Mouse (Mus musculus) mature B cell (primary cell): ENCODE results near the gene Rplp2.

Experiments used
- in situ Hi-C: fragments of 300-500 bp; cut with MboI; formaldehyde crosslinking; loops from 2 replicates; pipeline ENCODE4 v1.14.3; 2019

Gene Rplp2

DNA sequence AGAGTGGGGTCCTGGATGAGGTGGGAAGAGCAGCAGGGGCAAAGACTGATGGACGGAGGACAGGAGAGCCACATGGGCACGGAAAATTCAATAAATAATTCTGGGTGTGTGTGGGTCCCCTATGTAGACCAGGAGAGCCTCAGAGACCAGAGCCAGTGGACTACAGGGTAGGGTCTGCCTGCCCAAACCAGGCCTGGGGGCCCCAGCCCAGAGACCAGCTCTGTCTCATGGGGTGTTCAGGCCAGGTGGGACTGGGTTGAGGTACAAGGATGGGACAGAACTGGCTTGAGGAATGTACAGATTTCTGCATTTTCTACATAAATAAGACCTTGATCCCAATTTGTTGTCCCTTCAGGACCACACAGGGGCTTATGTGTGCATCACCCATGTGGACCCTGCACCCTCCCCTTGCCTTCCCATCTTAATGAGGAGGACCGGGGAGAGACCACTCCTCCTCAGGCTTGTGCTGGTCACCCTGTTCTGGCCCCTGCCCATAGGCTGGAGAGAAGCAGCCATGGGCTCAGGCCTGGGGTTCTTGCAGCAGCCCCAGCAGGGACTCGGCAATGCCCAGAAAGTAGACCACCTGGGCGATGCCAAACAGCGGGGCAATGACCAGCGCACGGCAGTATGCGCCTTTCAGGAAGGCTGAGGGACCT is 16.5 kb upstream of the Rplp2 start:
- in situ Hi-C loops, result no loop called here

DNA sequence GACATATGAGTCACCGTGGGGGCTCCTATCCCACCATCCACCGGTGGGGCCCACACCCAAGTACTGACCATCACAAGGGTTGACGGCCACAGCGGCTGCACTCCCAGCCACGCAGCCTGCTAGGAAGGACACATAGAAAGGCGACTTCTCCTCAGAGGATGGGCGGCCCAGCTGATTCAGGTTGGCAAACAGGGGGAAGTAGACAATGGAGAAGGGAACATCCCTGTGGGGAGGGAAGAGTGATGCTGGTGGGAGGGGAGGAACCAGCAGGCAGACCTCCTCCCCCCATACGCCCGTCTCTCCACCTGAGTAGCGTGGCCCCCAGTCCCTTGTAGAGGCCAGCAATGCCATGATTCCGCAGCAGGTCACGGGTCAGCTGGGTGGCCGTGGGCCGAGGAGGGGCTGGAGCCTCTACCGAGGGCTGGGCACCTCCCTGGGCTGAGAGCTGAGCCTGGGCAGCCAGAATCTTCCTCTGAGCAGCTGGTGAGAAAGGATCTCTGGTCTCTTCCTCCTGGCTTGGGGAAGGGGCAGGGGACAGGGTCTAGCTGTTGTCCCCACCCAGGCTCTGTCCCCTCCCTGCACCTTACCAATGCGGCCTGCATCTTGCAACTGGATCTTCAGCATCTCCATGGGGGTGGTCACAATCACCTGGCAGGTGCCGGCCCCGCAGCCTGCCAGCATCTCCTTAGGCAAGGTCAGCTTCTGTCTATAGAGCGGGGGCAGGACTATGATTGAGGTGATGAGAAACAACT is 15.6 kb upstream of the Rplp2 start:
- in situ Hi-C loops, result no loop called here

DNA sequence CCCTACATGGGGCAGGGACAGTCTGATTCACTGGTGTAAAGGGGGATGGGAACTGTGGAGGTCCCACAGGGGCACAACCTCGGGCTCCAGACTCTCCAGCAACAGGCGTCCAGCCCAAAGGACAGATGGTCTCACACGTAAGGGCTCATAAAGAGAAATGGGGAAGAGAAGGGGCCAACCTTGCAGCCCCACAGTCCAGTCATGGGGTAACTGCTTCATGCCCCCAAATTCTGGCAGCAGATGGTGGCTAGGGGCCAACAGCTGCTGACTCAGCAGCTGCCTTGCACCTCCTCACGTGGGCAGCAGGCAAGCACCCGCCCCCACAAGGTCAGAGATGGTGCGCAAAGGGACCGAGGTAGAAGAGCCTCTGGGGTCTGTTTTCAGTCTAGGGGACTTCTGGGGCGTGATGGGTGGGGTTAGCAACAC is 15.0 kb upstream of the Rplp2 start:
- in situ Hi-C loops, result no loop called here

DNA sequence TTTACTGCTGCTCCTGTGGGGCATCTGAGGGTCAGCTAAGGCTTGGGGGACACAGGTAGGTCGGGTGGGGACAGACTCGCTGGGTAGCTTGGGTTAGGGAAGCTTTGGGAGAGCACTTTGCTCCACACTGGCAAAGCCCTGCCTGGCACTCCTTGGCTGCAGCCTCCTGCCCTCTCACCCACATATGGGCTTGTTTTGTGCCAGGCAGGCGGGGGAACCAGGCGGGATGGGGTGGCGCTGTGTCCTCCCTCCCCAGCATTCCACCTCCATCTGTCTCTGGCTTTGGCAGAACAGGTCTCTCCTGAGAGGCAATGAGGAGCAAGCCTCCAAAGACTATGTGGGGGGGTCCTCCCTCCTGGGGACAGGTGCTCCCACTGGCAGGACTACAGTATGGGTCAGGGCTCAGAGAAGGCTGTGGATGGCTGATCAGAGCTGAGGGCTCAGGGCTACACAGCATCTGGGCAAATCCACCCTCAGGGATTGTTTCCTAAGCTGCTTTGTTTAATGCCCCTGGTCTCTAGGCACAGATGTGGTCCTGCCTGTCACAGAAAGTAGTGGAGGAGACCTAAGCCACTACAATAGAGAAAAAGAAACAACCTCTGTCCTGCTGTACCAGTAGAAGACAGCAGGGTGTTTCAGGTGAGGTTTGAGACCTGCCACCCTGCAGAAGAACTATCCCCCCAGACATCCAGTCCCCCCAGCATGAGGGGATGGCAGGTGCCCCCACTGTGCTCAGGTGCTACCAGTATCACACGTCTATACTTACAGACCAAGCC is 14.2 kb upstream of the Rplp2 start:
- in situ Hi-C loops, result no loop called here

DNA sequence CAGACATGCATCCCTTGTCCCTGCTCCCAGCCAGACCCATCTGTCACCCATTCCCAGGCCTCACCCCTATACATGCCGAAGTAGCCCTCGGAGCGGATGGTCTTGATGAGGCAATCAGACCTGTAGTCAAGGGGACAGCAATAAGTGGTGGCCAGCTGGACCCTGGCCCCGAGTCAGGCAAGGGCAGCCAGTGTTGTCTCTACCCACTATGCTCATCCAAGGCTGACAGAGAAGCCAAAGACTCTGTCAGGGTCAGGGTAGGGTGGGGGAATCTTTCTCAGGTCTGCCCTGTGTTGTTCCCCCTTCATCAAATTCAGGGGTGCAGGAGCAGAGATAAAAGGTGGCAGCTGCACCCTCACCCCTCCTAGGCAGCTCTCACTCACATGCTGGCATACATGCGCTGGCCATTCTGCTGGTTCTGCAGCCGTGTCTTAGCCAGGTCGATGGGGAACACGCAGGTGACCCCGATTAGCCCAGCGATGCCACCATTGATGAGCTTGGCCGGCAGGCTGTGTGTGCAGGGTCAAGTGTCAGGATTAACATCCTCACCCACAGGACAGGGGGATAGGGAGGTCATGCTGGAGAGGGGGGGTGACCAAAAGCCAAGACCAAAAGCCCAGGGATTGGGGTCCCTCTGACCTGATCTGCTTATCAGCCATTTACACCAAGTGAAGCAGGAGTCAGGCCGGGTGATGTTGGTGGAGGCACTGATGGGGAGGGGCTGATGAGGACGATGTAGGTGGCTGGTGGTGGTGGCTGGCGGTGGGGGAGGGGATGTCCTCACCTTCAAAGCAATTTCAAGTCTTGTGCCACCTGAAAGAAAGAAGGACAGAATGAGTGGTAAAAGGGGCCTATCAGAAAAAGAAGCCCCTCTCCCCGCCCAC is 13.4 kb upstream of the Rplp2 start:
- in situ Hi-C loops, result no loop called here

DNA sequence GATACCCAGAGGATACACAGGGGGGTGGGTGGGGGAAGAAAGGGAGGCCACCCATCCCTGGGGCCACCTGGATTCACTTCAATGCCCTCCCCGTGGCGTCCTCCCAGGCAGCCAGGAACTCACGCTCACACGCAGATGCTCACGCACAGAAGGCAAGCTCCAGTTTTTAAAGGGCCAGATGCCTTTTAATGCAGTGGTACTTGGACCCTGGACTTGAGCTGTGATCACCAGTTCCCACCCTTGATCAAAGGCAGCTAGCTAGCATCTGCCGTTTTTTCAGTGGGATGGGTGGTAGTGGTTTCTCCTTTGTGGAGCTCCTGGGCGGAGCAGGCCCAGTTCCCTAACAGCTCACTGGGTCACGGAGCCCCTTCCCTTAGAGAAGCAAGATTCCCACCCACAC is 12.7 kb upstream of the Rplp2 start:
- in situ Hi-C loops, result no loop called here

DNA sequence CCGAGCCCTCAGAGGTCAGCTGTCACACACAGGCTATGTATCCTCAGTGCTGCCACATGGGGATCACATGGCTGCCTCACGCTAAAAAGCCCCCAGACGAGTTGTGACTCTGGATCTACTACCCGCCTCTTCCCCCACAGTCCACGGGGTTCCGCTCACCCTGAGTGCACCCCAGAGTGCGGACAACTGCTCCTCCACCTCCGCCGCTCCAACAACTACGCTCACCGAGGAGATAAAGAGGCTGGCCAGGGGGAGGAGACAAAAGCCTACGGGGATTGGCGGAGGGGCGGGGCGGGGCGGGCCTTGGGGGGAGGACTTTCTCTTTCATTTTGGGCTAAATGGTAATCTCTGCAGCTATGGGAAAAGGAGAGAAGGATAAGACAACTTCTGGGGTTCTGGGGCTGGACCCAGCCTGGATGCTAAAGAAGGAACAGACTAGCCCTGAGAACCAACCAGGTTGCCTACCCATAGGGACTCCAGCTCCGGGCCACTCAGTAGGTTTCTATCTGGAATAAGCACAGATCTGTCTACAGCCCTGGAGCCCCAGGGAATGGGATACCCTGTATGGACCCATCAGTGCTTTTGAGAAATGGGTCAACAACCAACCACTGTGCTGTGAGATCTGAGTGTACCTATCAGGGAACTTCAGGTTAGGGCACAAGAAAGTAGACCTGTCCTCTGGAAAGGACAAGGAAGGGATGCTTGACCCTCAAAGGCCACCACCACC is 11.9 kb upstream of the Rplp2 start:
- in situ Hi-C loops, result no loop called here

DNA sequence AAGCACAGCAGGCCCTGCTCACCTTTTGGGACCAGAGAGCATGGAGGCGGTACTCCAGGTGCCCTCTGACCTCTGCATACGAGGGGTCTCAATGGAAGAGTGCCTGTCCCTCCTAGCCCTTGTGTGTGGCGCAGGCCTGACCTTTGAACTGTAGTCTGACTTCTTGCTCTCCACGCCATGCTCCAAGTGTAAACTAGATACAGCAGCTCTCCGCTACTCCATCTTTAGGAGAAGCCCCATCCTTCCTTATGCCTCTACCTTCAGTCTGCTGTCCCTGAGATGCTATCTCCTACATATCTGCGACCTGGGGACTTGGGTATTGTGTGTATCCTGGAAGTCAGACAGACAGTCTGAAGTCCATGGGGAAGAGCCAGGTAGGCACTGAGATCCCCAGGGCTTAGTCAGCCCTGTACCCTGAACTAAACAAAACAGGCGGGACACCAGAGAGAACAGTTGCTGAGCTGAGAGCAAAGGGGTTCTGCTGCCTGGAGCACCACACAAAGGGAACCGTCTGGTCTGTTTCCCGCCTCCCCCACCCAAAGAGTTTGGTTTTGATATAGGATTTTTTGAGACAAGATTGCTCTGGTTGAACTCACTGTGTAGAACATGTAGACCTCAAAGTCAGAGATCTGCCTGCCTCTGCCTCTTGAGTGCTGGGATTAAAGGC is 11.2 kb upstream of the Rplp2 start:
- in situ Hi-C loops, result no loop called here

DNA sequence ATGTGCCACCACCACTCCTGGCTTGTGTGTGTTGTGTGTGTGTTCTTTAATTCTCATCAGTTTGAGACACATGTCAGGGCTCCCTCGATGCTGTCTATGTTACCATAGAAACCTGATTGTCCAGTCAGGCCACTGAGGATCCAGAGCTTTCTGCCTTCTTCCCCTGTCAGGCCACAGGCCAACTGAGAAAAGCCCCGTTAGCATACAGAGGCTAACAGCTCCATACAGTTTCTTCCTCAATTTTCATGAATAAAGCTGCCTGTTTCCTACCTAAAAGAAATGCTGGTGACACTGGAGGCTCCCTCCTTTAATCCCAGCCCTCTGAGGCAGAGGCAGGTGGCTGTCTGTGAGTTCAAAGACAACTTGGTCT is 10.7 kb upstream of the Rplp2 start:
- in situ Hi-C loops, result no loop called here

DNA sequence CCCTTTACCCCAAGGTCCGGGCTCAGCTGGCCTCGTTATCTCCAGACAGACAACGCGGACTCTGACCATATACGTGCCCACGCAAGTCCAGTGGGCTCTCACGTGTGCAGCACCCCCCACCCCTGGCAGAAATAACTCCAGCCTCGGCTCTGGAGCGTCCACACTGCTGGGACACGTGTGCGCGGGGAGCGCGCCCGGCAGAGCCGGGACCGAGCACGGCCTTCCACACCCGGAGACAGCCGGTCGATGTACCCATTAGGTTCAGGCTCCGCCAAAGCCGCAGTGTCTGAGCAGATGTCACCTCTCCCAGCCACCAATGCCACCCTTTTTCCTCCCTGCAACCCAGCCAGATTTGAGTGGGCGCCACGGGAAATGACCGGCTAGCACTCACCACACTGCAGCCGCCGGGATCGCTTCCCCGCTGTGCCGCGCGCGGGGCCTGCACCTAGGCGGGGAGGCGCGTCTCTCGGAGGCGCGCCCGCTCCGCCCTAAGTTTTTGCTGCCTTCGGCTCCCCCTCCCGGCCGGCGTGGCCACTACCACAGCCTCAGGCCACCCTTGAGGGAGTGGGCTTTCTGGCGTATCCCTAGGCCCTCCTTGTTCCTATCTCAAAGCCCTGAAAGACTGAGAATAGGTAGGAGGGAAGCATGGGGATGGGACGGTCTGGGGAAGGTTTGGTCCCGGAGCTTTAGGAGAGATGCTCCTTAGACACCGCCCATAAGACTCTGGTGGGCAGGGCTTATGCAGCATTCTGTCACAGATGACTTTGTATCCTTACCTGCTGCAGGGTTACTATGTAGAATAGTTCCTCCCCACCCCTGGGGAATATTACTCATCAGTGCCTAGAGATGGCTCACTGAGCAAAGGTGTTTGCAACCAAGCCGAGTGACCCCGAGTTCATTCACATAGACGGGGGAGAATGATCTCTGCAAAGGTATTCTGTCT is 9.7 kb upstream of the Rplp2 start, which contains the start of gene Slc25a22:
Slc25a22 (minus strand) TSS at position 715 of the 943 bp plus-strand sequence.
- in situ Hi-C loops, result no loop called here

DNA sequence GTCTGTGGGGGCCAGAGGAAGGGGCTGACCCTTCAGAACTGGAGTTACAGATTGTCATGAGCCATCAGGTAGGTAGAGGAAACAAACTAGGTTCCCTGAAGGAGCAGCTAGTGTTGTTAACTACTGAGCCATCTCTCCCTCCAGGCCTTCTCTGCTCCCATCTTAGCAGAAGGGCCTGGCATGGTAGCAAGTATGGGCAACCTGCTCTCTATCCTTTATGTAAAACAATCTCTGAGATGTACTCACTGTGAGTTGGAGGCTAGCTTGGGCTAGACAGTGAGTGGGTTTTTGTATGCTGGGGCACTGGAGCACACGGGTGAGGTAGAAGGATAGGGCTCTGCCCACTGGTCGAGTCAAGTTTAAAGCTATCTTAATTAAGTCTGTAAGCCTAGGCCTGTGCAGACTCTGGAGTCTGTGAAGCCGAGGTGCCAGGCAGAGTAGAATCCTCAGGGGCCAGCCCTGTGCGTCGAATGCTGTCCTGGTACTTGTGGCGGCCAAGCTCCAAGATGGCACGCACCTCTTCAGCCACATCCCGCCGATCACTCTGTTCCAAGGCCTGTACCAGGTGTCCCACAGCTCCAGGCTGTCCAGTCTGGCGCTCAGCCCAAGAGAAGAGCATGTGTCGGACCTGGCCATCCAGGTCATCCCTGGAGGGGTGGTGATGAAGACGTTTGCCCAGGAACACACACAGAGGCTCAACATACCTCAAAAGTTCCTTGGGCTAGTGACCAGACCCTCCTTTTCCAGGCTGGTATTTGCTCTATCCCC is 8.8 kb upstream of the Rplp2 start:
- in situ Hi-C loops, result no loop called here

DNA sequence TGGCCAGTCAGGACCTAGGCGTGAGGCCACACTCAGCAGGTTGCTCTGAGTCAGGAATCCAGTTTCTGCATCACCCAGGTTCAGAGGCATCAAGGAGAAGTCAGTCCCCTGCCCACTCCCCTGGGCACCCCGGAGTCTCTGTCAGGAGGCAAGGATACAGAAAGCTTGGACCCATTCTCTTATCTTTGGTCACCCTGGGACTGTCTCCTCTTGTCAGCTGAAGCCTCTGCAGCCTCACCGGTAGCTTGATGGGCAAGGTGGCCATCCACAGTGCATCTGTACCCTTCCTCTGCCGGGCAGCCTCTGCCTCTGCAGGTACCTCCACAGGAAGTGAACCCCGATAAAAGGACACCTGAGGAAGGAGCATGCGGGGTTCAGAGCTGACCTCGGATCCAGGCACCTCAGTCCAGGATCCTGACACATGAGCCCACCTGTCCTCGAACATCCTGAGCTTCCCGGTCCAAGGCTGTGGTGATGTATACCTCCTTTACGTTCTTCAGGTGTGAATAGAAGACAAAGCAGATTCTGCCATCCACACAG is 8.0 kb upstream of the Rplp2 start:
- in situ Hi-C loops, result no loop called here

DNA sequence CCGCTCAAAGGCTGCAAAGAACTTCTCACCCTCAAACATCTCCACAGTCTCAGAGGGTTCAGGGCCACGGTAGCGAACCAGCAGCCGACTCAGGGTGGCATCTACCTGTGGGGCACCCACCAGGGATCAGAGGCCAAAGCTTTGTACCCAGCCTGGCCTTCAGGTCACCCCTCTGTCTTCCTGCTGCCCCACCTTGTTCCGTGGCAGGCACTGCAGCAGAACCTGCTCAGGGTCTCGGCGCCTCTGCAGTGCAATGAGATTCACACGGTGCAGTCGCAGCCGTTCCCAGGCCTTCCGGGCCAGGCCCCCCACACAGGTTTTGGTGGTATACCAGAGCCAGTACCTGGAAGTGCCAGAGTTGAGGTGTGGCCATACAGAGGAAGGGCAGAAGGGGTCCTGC is 7.4 kb upstream of the Rplp2 start:
- in situ Hi-C loops, result no loop called here

DNA sequence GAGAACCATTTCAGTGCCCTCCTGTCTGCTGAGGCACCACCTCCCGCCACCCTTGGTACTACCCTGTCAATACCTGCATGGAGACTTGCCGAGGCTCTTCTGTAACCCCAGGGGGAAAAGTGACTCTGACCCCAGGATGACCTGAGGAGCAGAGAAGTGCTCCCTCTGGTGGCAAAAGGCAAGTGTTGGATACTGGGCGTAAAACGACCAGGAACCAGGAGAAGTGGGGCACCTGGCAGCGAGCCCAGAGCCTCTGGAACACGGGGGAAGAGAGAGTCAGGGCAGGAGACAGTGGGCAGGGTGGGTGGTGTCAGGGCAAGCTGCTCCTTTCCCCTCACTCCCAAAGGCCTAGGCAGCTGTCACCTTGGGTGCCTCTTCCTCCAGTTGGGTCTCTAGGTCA is 6.6 kb upstream of the Rplp2 start:
- in situ Hi-C loops, result no loop called here

DNA sequence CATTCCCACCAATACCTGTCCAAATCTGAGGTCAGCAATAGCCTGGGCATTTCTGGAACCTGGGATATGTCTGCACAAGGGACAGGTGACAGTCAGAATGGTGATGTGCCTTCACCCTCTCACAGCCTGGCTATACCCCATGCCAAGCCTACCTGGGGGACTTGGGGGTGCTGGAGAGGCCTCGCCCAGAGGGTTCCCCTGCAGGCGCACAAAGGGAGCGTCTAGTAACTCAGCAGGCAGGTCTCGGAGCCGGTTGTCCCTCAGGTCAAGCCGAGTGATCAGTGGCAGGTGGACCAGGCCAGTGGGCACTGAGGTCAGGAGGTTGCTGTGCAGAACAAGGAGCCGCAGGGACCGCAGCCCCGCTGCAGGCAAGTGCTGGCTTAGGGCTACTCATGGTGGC is 5.7 kb upstream of the Rplp2 start:
- in situ Hi-C loops, result no loop called here

DNA sequence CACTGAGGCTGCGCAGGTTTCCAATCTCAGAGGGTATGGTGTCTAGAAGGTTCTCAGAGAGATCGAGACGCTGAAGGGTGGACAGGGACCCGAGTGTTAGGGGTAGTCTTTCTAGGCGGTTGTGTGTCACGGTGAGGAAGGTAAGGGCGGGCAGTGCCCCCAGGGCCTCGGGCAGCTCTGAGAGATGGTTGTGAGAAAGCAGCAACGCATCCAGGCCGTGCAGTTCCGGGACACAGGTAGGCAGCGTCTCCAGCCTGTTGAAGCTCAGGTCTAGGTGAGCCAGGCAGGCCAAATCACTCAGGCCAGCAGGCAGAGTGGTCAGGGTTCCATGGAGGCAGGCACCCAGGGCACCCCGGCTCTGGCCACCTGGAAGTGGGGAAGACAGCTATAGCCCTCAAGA is 5.0 kb upstream of the Rplp2 start:
- in situ Hi-C loops, result no loop called here

DNA sequence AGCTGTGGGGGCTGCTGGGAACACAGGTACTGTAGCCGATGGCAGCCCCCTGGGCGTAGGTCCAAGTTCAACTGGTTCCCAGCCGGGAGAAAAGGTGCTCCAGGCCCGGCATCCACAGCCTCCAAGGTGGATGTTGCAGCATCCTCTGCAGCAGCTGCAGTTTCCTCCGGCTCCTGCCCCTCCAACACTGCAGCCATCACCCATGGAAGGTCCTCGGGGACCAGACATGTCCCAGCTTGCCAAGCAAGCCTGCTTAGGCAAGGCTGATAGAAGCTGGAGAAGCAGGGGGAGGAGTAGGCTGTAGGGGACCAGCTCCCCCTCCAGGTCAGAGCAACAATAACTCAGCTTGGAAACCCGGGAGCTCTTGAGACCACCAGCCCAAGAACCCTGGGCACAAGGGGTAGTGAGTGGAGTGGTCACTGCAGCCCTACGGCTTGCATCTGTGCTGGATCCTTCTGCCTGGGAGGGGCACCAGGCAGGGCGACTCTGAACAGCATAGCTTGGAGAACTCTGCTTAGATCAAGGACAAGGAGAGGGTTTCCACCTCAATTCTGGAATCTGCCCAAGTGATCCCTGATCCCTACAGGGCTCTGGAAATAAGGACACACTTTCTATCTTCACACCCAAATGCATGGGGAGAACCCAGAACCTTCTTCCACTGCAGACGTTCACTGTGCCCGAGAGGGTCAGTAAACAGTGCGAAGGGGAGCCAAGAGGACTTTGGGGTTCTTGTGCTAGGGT is 3.9 kb upstream of the Rplp2 start:
- in situ Hi-C loops, result no loop called here

DNA sequence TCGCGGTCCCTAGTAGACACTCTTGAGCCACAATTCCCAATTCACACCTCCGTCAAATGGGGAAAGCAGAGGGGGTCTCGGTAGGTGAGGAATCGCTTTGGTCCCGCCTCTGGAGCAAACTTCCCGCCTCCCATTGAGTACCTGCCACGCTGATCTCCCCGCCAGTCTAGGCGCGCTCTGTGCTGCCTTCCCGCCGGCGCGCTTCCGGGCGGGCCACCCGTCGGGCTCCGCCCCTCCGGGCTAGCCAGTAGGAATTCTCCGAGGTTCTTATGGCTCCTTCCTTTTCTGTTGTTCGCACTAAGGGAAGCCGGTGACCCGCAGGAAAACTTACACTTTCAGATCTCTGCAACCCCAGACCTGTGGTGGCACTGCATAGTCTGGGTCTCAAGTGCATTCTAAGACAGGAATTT is 3.3 kb upstream of the Rplp2 start, which contains the start of gene Pidd1:
Pidd1 (minus strand) TSS at position 198 of the 410 bp plus-strand sequence.
- in situ Hi-C loops, result no loop called here
